In genomic region chr10:24630469-24631081, GRCm38 (mm10) we compare ENCODE assay signal across 8 mouse cellular contexts. TPM values are rescaled to one million over a fixed set of nuclear protein-coding genes. Genes with fewer than 3 reads are reported as not detected.
A peak's percentile ranks its signal among the peaks of the same experiment; 100 is the strongest.
DNase-seq lines count a peak whose midpoint lies in the region; ATAC-seq and TF ChIP-seq lines count a peak whose summit lies in the region.

No protein-coding gene starts in this region.

- H3K9me3 ChIP-seq in kidney, embryonic 15.5 days (replicated peaks) = no peaks in the 10 kb centered on the region
- no peaks in the 10 kb centered on the region for H3K9me3 ChIP-seq in liver, embryonic 14.5 days (ENCODE audit: control insufficient read depth, low read length)
- no peaks in the 10 kb centered on the region for H3K9me3 ChIP-seq in neural tube, embryonic 14.5 days (ENCODE audit: control insufficient read depth, low read length)

- intact Hi-C loops in gastrocnemius, postnatal 36 days (cut with DNase I) = loop anchor here (10.0 kb wide), 1 partner anchor 214 kb away; the partner anchor contains the start of gene Enpp3

- H3K27me3 ChIP-seq in kidney, embryonic 15.5 days = no peaks in the 10 kb centered on the region
- no peaks in the 10 kb centered on the region for H3K27me3 ChIP-seq in liver, embryonic 14.5 days (ENCODE audit: control insufficient read depth, insufficient read depth, low read length)
- H3K27me3 ChIP-seq in neural tube, embryonic 14.5 days (ENCODE audit: control insufficient read depth, insufficient read depth, low read length) = no peaks in the 10 kb centered on the region

- no peaks in the 10 kb centered on the region for H3K36me3 ChIP-seq in kidney, embryonic 15.5 days
- no peaks in the 10 kb centered on the region for H3K36me3 ChIP-seq in liver, embryonic 14.5 days (replicated peaks; ENCODE audit: control insufficient read depth, insufficient read depth, low read depth)
- no peaks in the 10 kb centered on the region for H3K36me3 ChIP-seq in neural tube, embryonic 14.5 days (ENCODE audit: control insufficient read depth, insufficient read depth, low read length)

- peak; percentile 35 to 73 for DNase-seq in kidney, adult 8-10 months
- peak; percentile 81 for DNase-seq in embryo, embryonic 10 days (ENCODE audit: low spot score)
- peak; percentile 29 to 34 for DNase-seq in gastrocnemius, postnatal 36 days
- peak; percentile 59 to 85 for DNase-seq in kidney, postnatal 25 days
- no peak for DNase-seq in liver, embryonic 14.5 days (ENCODE audit: low read depth in 3 of 3, low spot score in 3 of 3)
- peak; percentile 90 for DNase-seq in testis, postnatal 10 days (ENCODE audit: low spot score)

- no peak overlapping the region for H3K27ac ChIP-seq in kidney, embryonic 15.5 days
- H3K27ac ChIP-seq in liver, embryonic 14.5 days = no peak overlapping the region
- H3K27ac ChIP-seq in neural tube, embryonic 14.5 days (ENCODE audit: low read depth, low read length) = no peak overlapping the region

- no peak overlapping the region for H3K9ac ChIP-seq in kidney, embryonic 15.5 days
- H3K9ac ChIP-seq in liver, embryonic 14.5 days (replicated peaks) = no peak overlapping the region
- H3K9ac ChIP-seq in neural tube, embryonic 14.5 days (replicated peaks; ENCODE audit: low read depth, low read length) = no peak overlapping the region

- H3K4me3 ChIP-seq in kidney, embryonic 15.5 days (replicated peaks) = no peak overlapping the region
- no peak overlapping the region for H3K4me3 ChIP-seq in liver, embryonic 14.5 days (ENCODE audit: insufficient read depth in 1 of 2, low read depth in 2 of 2, low read length in 2 of 2)
- no peak overlapping the region for H3K4me3 ChIP-seq in neural tube, embryonic 14.5 days (ENCODE audit: low read depth, low read length)

- peak; percentile 90 for TF ChIP-seq CTCF in liver, embryonic 14.5 days (IDR thresholded peaks at IDR 0.05; ENCODE audit: low read depth)

- no peak for ATAC-seq in kidney, embryonic 15.5 days (replicated peaks; ENCODE audit: low FRiP score)
- ATAC-seq in liver, embryonic 14.5 days (ENCODE audit: insufficient read depth) = no peak
- ATAC-seq in neural tube, embryonic 14.5 days (ENCODE audit: low read depth) = peak; percentile 69

- no peak overlapping the region; the same call in 1 of the 2 replicates for H3K4me2 ChIP-seq in kidney, embryonic 15.5 days
- H3K4me2 ChIP-seq in liver, embryonic 14.5 days (ENCODE audit: low read depth) = 0 out of 2 replicates have a peak overlapping the region, but pooled peaks have one; percentile 11
- peak overlapping the region; percentile 35; the same call in 1 of the 2 replicates for H3K4me2 ChIP-seq in neural tube, embryonic 14.5 days (ENCODE audit: low read depth, low read length)

- peaks cover 15% of the 10 kb centered on the region; the same call in 1 of the 2 replicates for H3K4me1 ChIP-seq in kidney, embryonic 15.5 days
- peaks cover 7 to 20% of the 10 kb centered on the region in 2 experiments for H3K4me1 ChIP-seq in liver, embryonic 14.5 days (replicated peaks; ENCODE audit: control insufficient read depth in 2 of 2, insufficient read depth in 2 of 2, low read length in 1 of 2)
- H3K4me1 ChIP-seq in neural tube, embryonic 14.5 days (ENCODE audit: control insufficient read depth, insufficient read depth, low read length) = no peaks in the 10 kb centered on the region

- no peak for TF ChIP-seq EP300 in liver, embryonic 14.5 days (IDR thresholded peaks at IDR 0.05; ENCODE audit: low read depth)

- 27% methylated on average over 18 of the region's 18 CpGs for WGBS in kidney, embryonic 15.5 days
- 26% methylated on average over 18 of the region's 18 CpGs for WGBS in liver, embryonic 14.5 days (ENCODE audit: insufficient replicate concordance)
- WGBS in neural tube, embryonic 14.5 days = 22% methylated on average over 18 of the region's 18 CpGs

RNA-seq across cellular contexts. Expression of gene Ccn2, which starts 35.3 kb away (rescaled TPM):
- 8.7 and 10.0 TPM in 2 replicates for polyA plus RNA-seq in kidney, embryonic 15.5 days (2015; fragmentation: Nextera tagmentation; extraction: Ambion mirVana)
- 10 to 100 TPM; 20.1 to 29.7 TPM for total RNA-seq in gastrocnemius, postnatal 36 days (2021)
- 1.4 and 2.0 TPM in 2 replicates for polyA plus RNA-seq in liver, embryonic 14.5 days (2012; rRNA removed)
- 0.32 and 0.37 TPM in 2 replicates for polyA plus RNA-seq in liver, embryonic 14.5 days (2014; fragmentation: Nextera tagmentation; extraction: Ambion mirVana)
- polyA plus RNA-seq in neural tube, embryonic 14.5 days (2014; fragmentation: Nextera tagmentation; extraction: Ambion mirVana) = 0.84 and 1.6 TPM in 2 replicates

Comparison
In these comparisons a context has a peak if more than half of its experiments do, and no peak if none do; other contexts are left out.
1. DNase-seq: peak in kidney, adult 8-10 months (2 of 2), embryo, embryonic 10 days (single experiment), gastrocnemius, postnatal 36 days (2 of 2), kidney, postnatal 25 days (2 of 2) and testis, postnatal 10 days (single experiment); none in liver, embryonic 14.5 days (0 of 3).